Mouse (Mus musculus) liver, adult 2 months (tissue): ENCODE results near the gene Crebl2.

Experiments used
- CTCF ChIP-seq: fragments of 200-500 bp; IDR thresholded peaks from 2 replicates; pipeline ENCODE4 v1.5.1; 2011; ENCODE audit warnings: low read depth, low read length, control low read depth
- POLR2A ChIP-seq: fragments of 200-500 bp; IDR thresholded peaks from 2 replicates; pipeline ENCODE4 v1.6.1; 2011; ENCODE audit warnings: low read length, control low read depth; ENCODE audit not compliant: insufficient read depth; ENCODE audit errors: extremely low read depth

- TF ChIP-seq POLR2A, result no peak
- TF ChIP-seq CTCF, result no peak
Observed at GRCm38 (mm10) chr6:134819741-134820140, 10.2 kb upstream of the Crebl2 start.
